Mouse (Mus musculus) right cerebral cortex, adult 2 months (tissue): ENCODE results near the gene Atp8b5.

Experiments used
- DNase-seq, 2 experiments: peaks; one replicate each; pipeline ENCODE4 v3.0.0; 2021 to 2022; ENCODE audit warnings: low spot score in 2 of 2

Gene Atp8b5

GRCm38 (mm10) chr4:43414761-43415160 is 147.8 kb downstream of the Atp8b5 start:
- DNase-seq = no peak

GRCm38 (mm10) chr4:43415221-43416070 is 148.5 kb downstream of the Atp8b5 start:
- DNase-seq = no peak

GRCm38 (mm10) chr4:43416071-43416490 is 149.1 kb downstream of the Atp8b5 start:
- no peak for DNase-seq

- no peak for DNase-seq
These were observed 150.5 kb downstream of the Atp8b5 start for GRCm38 (mm10) chr4:43417269-43418062.

GRCm38 (mm10) chr4:43418450-43418849 is 151.5 kb downstream of the Atp8b5 start:
- DNase-seq = no peak

- no peak for DNase-seq
These were observed 152.2 kb downstream of the Atp8b5 start for GRCm38 (mm10) chr4:43418973-43419656.

GRCm38 (mm10) chr4:43419801-43420281 is 152.9 kb downstream of the Atp8b5 start:
- DNase-seq = no peak

GRCm38 (mm10) chr4:43420305-43420704 is 153.3 kb downstream of the Atp8b5 start:
- DNase-seq = peak; percentile 86 to 88

- no peak for DNase-seq
These were observed 154.8 kb downstream of the Atp8b5 start for GRCm38 (mm10) chr4:43421632-43422240.
